Mouse (Mus musculus) liver, embryonic 14.5 days (tissue): Measurements from ENCODE around the gene Ccdc114.

ENCODE experiments used
- CTCF ChIP-seq: IDR thresholded peaks from 2 replicates; pipeline ENCODE4 v1.5.1; 2016; ENCODE audit warnings: antibody characterized with exemption, low read depth, control low read depth
- EP300 ChIP-seq: IDR thresholded peaks from 2 replicates; pipeline ENCODE4 v1.6.1; 2016; ENCODE audit warnings: antibody characterized with exemption, low read depth

DNA sequence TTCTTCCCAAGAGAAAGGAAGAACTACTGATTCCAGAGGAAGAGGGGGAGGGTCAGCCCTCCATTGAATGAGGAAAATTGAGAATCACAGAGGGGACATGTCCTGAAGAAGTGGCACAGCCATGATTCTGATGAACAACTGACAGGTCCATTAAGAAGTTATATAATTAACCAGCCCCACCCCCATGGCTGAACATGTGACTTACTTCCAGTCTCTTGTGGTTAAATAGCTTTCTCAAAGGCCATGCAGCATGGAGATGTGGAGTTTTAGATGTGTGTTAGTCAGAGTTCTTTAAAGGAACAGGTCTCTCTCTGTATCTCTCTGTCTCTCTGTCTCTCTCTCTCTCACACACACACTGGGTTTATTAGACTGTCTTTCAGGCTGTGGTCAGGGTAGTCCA, 15.5 kb upstream of the Ccdc114 start:
- TF ChIP-seq CTCF (no peak), EP300 (no peak)
